Mouse (Mus musculus): Measurements from ENCODE around the gene Tln2. TPM values are rescaled to one million over a fixed set of nuclear protein-coding genes. Genes with fewer than 3 reads are reported as not detected.
A peak's percentile ranks its signal among the peaks of the same experiment; 100 is the strongest.

Gene Tln2
- polyA plus RNA-seq, 1 experiment, result 17.0 TPM

- Histone ChIP-seq H3K9me3 (replicated peaks; ENCODE audit: control insufficient read depth, insufficient read depth, low read length, poor library complexity, severe bottlenecking) (no peaks in the 10 kb centered on the region), H3K4me3 (ENCODE audit: low read depth, low read length) (no peak overlapping the region), H3K9ac (ENCODE audit: low read depth, poor library complexity, severe bottlenecking) (peak overlapping the region; percentile 8; the same call in 1 of the 2 replicates), H3K27me3 (ENCODE audit: control insufficient read depth, insufficient read depth, low read length, poor library complexity, severe bottlenecking) (no peaks in the 10 kb centered on the region), H3K27ac (ENCODE audit: insufficient read depth, low read length) (peak overlapping the region; percentile 22), H3K36me3 (ENCODE audit: control insufficient read depth, insufficient read depth, low read length, poor library complexity, severe bottlenecking) (no peaks in the 10 kb centered on the region), H3K4me1 (ENCODE audit: control insufficient read depth, insufficient read depth, low read length) (peaks cover 5% of the 10 kb centered on the region)
- no peak for TF ChIP-seq CTCF (IDR thresholded peaks at IDR 0.05; ENCODE audit: low read depth, low read length)
- TF ChIP-seq POLR2A (IDR thresholded peaks at IDR 0.05; ENCODE audit: insufficient read depth, low read length), result no peak
- TF ChIP-seq EP300 (IDR thresholded peaks at IDR 0.05; ENCODE audit: insufficient read depth, low read depth, low read length), result peak; percentile 69
Observed at GRCm38 (mm10) chr9:67214191-67214985, 345.1 kb downstream of the Tln2 start.

DNA sequence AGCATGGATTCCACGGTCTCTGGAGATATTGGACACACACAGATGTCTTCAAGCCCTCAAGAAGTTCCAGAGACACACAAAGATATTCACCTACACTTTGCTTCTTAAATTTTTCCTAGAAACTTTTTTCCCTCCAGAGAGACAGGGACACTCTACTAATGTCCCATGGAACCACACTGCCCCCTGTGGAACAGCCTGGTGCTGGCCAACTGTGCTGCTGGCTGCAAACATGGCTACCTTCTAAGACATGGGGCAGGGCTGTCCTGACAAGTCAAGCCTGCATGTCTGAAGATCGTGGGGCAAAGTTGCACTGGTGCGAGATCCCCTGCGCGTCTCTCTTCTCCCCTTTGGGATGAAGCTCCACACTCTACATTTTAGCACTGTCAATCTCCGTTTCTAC is 346.2 kb downstream of the Tln2 start:
- H3K9me3 ChIP-seq (replicated peaks; ENCODE audit: control insufficient read depth, insufficient read depth, low read length, poor library complexity, severe bottlenecking), result no peaks in the 10 kb centered on the region
- no peak overlapping the region; the same call in 1 of the 2 replicates for H3K9ac ChIP-seq (ENCODE audit: low read depth, poor library complexity, severe bottlenecking)
- H3K4me3 ChIP-seq (ENCODE audit: low read depth, low read length), result no peak overlapping the region
- TF ChIP-seq EP300 (IDR thresholded peaks at IDR 0.05; ENCODE audit: insufficient read depth, low read depth, low read length) (peak; percentile 66; the same call in 1 of the 2 replicates), CTCF (IDR thresholded peaks at IDR 0.05; ENCODE audit: low read depth, low read length) (peak; percentile 72), POLR2A (IDR thresholded peaks at IDR 0.05; ENCODE audit: insufficient read depth, low read length) (no peak)
- no peaks in the 10 kb centered on the region for H3K36me3 ChIP-seq (ENCODE audit: control insufficient read depth, insufficient read depth, low read length, poor library complexity, severe bottlenecking)
- H3K27me3 ChIP-seq (ENCODE audit: control insufficient read depth, insufficient read depth, low read length, poor library complexity, severe bottlenecking), result no peaks in the 10 kb centered on the region
- peaks cover 10% of the 10 kb centered on the region for H3K4me1 ChIP-seq (ENCODE audit: control insufficient read depth, insufficient read depth, low read length)
- H3K27ac ChIP-seq (ENCODE audit: insufficient read depth, low read length), result peak overlapping the region; percentile 22

- Histone ChIP-seq H3K36me3 (ENCODE audit: control insufficient read depth, insufficient read depth, low read length, poor library complexity, severe bottlenecking) (no peaks in the 10 kb centered on the region), H3K27me3 (ENCODE audit: control insufficient read depth, insufficient read depth, low read length, poor library complexity, severe bottlenecking) (no peaks in the 10 kb centered on the region), H3K4me3 (ENCODE audit: low read depth, low read length) (no peak overlapping the region), H3K27ac (ENCODE audit: insufficient read depth, low read length) (no peak overlapping the region; the same call in 1 of the 2 replicates), H3K9me3 (replicated peaks; ENCODE audit: control insufficient read depth, insufficient read depth, low read length, poor library complexity, severe bottlenecking) (no peaks in the 10 kb centered on the region), H3K9ac (ENCODE audit: low read depth, poor library complexity, severe bottlenecking) (no peak overlapping the region), H3K4me1 (ENCODE audit: control insufficient read depth, insufficient read depth, low read length) (peaks cover 12% of the 10 kb centered on the region)
- TF ChIP-seq CTCF (IDR thresholded peaks at IDR 0.05; ENCODE audit: low read depth, low read length) (no peak), EP300 (IDR thresholded peaks at IDR 0.05; ENCODE audit: insufficient read depth, low read depth, low read length) (no peak), POLR2A (IDR thresholded peaks at IDR 0.05; ENCODE audit: insufficient read depth, low read length) (no peak)
Observed at GRCm38 (mm10) chr9:67211220-67211619, 348.3 kb downstream of the Tln2 start.

GRCm38 (mm10) chr9:67209451-67209850 is 350.1 kb downstream of the Tln2 start:
- H3K27me3 ChIP-seq (ENCODE audit: control insufficient read depth, insufficient read depth, low read length, poor library complexity, severe bottlenecking), result no peaks in the 10 kb centered on the region
- TF ChIP-seq CTCF (IDR thresholded peaks at IDR 0.05; ENCODE audit: low read depth, low read length) (no peak), EP300 (IDR thresholded peaks at IDR 0.05; ENCODE audit: insufficient read depth, low read depth, low read length) (peak; percentile 83), POLR2A (IDR thresholded peaks at IDR 0.05; ENCODE audit: insufficient read depth, low read length) (no peak)
- no peaks in the 10 kb centered on the region for H3K36me3 ChIP-seq (ENCODE audit: control insufficient read depth, insufficient read depth, low read length, poor library complexity, severe bottlenecking)
- H3K4me1 ChIP-seq (ENCODE audit: control insufficient read depth, insufficient read depth, low read length), result peaks cover 9% of the 10 kb centered on the region
- no peaks in the 10 kb centered on the region for H3K9me3 ChIP-seq (replicated peaks; ENCODE audit: control insufficient read depth, insufficient read depth, low read length, poor library complexity, severe bottlenecking)
- peak overlapping the region; percentile 96 for H3K27ac ChIP-seq (ENCODE audit: insufficient read depth, low read length)
- no peak overlapping the region for H3K4me3 ChIP-seq (ENCODE audit: low read depth, low read length)
- no peak overlapping the region for H3K9ac ChIP-seq (ENCODE audit: low read depth, poor library complexity, severe bottlenecking)

DNA sequence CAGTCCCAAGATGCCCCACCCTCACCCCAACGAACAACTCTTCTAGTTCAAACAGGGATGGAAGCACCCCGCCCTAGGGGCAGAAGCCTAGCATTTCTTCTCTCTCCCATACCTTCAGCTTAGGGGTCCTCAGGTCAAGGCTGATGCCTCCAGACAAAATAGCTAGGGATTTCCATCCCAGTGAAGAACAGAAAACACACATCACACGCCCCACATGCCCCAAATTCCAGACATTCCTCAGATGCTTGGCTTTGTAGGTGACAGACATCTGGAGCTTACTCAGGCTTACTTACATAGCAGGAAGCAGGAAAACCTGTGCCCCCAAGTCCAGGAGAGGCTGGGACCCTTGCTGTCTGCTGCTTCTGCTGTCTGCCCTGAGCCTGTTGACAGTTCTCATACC is 351.1 kb downstream of the Tln2 start:
- no peaks in the 10 kb centered on the region for H3K9me3 ChIP-seq (replicated peaks; ENCODE audit: control insufficient read depth, insufficient read depth, low read length, poor library complexity, severe bottlenecking)
- no peaks in the 10 kb centered on the region for H3K27me3 ChIP-seq (ENCODE audit: control insufficient read depth, insufficient read depth, low read length, poor library complexity, severe bottlenecking)

GRCm38 (mm10) chr9:67205175-67205574 is 354.3 kb downstream of the Tln2 start:
- no peak overlapping the region for H3K9ac ChIP-seq (ENCODE audit: low read depth, poor library complexity, severe bottlenecking)
- H3K27me3 ChIP-seq (ENCODE audit: control insufficient read depth, insufficient read depth, low read length, poor library complexity, severe bottlenecking), result no peaks in the 10 kb centered on the region

More for the DNA sequence above, 351.1 kb downstream of the Tln2 start:
- H3K27ac ChIP-seq (ENCODE audit: insufficient read depth, low read length), result peak overlapping the region; percentile 98
- no peak for TF ChIP-seq CTCF (IDR thresholded peaks at IDR 0.05; ENCODE audit: low read depth, low read length)
- TF ChIP-seq EP300 (IDR thresholded peaks at IDR 0.05; ENCODE audit: insufficient read depth, low read depth, low read length), result peak; percentile 98
- H3K36me3 ChIP-seq (ENCODE audit: control insufficient read depth, insufficient read depth, low read length, poor library complexity, severe bottlenecking), result no peaks in the 10 kb centered on the region
- peaks cover 8% of the 10 kb centered on the region for H3K4me1 ChIP-seq (ENCODE audit: control insufficient read depth, insufficient read depth, low read length)
- H3K4me3 ChIP-seq (ENCODE audit: low read depth, low read length), result no peak overlapping the region
- no peak overlapping the region for H3K9ac ChIP-seq (ENCODE audit: low read depth, poor library complexity, severe bottlenecking)

More at GRCm38 (mm10) chr9:67205175-67205574, 354.3 kb downstream of the Tln2 start:
- H3K9me3 ChIP-seq (replicated peaks; ENCODE audit: control insufficient read depth, insufficient read depth, low read length, poor library complexity, severe bottlenecking), result no peaks in the 10 kb centered on the region
- peak overlapping the region; percentile 37; the same call in 1 of the 2 replicates for H3K27ac ChIP-seq (ENCODE audit: insufficient read depth, low read length)
- TF ChIP-seq EP300 (IDR thresholded peaks at IDR 0.05; ENCODE audit: insufficient read depth, low read depth, low read length), result no peak
- H3K4me1 ChIP-seq (ENCODE audit: control insufficient read depth, insufficient read depth, low read length), result peaks cover 8% of the 10 kb centered on the region
- no peaks in the 10 kb centered on the region for H3K36me3 ChIP-seq (ENCODE audit: control insufficient read depth, insufficient read depth, low read length, poor library complexity, severe bottlenecking)
- no peak overlapping the region for H3K4me3 ChIP-seq (ENCODE audit: low read depth, low read length)

Measured in ES-Bruce4 (cell line).